Mouse (Mus musculus): Measurements from ENCODE around the gene Fblim1. TPM values are rescaled to one million over a fixed set of nuclear protein-coding genes. Genes with fewer than 3 reads are reported as not detected.
A peak's percentile ranks its signal among the peaks of the same experiment; 100 is the strongest.

The Fblim1 gene
- polyA plus RNA-seq, 1 experiment from 2014 or later: 55.3 TPM

DNA sequence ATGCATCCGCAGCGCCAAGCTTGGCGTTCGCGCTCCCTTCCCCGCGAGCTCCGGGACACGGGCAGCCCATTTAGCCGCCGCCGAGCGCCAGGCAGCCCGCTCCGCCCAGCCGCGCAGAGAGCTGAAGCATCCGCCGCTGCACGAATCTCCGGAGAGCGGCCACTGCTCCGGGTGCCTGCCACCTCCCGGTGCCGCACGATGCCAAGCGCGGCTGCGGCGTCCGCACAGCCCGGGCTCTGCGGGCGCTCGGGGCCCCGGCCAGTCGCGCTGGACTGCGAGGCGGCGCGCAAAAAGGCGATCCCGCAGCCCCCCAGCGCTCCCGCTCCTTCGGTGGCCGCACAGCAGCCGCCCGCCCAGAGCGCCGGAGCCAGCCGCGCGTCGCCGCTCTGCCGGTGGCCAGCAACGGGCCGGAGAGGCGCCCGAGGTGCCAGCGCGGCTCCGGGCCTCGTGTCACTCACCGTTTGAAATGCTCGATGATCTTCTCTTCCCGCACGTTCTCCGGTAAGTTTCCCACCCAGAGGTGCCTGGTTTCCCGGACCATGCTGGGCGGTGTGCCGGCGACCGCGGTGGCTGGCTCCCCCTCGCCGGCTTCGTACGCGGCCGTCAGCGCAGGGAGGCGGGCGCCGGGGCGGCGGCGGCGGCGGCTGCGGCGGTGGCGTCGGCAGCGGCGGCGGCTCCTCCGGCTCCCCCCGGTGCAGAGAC lies 68.0 kb downstream of the Fblim1 start:
- ATAC-seq (ENCODE audit: extremely low read depth, insufficient number of reproducible peaks, low FRiP score, low TSS enrichment): no peak
- no peaks in the 10 kb centered on the region for H3K9me3 ChIP-seq
- under 1% methylated on average over 91 of the region's 101 CpGs for WGBS
- peak overlapping the region; percentile 98 for H3K4me2 ChIP-seq
- H3K27ac ChIP-seq (replicated peaks): peak overlapping the region; percentile 99
- H3K27me3 ChIP-seq (replicated peaks): no peaks in the 10 kb centered on the region
- no peaks in the 10 kb centered on the region for H3K36me3 ChIP-seq
- H3K4me3 ChIP-seq: peak overlapping the region; percentile 73
- peak overlapping the region; percentile 99 for H3K9ac ChIP-seq
- peaks cover 48% of the 10 kb centered on the region for H3K4me1 ChIP-seq

- H3K27ac ChIP-seq (replicated peaks): peak overlapping the region; percentile 99
- ATAC-seq (ENCODE audit: extremely low read depth, insufficient number of reproducible peaks, low FRiP score, low TSS enrichment): no peak
- peak overlapping the region; percentile 98 for H3K4me2 ChIP-seq
- under 1% methylated on average over 14 of the region's 14 CpGs for WGBS
- H3K4me1 ChIP-seq: peaks cover 51% of the 10 kb centered on the region
- H3K9ac ChIP-seq: peak overlapping the region; percentile 99
- no peaks in the 10 kb centered on the region for H3K9me3 ChIP-seq
- H3K27me3 ChIP-seq (replicated peaks): no peaks in the 10 kb centered on the region
- H3K36me3 ChIP-seq: no peaks in the 10 kb centered on the region
- peak overlapping the region; percentile 73 for H3K4me3 ChIP-seq
Measured at GRCm38 (mm10) chr4:141537226-141537610, 68.7 kb downstream of the Fblim1 start.

DNA sequence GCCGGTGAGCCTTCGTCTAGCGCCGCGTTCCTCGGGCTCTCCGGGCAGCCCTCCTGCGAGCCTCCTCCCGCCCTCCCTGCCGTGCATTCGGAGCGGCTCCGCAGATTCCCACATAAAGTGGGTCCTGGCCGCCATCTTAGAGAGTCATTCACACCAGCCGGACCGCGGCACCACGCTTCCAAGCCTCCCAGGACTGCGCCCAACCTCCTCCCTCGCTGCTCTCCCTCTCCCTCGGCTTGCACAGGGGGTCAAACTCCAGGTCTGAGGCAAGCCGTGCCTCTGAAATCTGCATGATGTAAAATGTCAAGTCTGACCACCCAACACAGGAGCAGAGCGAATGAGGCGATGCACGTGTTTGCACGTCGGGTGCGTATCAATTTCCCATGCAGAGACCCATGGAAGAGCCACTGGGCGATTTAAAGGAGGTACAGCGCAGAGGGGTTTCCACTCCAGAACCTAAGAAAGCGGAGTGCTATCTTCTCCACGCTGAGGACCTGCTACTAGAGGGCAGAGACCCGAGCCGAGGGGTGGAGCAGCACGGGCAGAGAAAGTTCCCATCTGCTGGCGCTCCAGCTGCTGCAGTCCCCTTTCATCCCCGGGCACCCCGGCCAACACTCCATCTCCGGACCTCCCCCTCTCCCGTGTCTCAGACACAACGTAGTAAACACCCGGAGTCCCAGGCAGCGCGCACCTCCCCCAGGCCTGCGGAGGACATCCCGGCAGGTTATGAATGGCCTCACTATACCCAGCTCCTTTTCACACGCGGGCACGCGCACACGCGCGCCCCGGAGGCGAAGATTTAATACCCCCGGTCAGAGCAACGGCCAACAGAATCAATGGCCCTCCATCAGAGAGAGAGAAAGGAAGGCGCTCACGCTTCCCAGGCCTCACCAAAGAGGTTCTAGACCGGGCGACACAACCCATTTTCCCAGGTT lies 69.3 kb downstream of the Fblim1 start:
- H3K27me3 ChIP-seq (replicated peaks): no peaks in the 10 kb centered on the region
- peak overlapping the region; percentile 98 for H3K4me2 ChIP-seq
- WGBS: under 1% methylated on average over 61 of the region's 61 CpGs
- peak overlapping the region; percentile 99 for H3K27ac ChIP-seq (replicated peaks)
- H3K4me3 ChIP-seq: peak overlapping the region; percentile 73
- H3K4me1 ChIP-seq: peaks cover 51% of the 10 kb centered on the region
- peak overlapping the region; percentile 99 for H3K9ac ChIP-seq
- H3K9me3 ChIP-seq: no peaks in the 10 kb centered on the region
- no peaks in the 10 kb centered on the region for H3K36me3 ChIP-seq
- ATAC-seq (ENCODE audit: extremely low read depth, insufficient number of reproducible peaks, low FRiP score, low TSS enrichment): no peak

DNA sequence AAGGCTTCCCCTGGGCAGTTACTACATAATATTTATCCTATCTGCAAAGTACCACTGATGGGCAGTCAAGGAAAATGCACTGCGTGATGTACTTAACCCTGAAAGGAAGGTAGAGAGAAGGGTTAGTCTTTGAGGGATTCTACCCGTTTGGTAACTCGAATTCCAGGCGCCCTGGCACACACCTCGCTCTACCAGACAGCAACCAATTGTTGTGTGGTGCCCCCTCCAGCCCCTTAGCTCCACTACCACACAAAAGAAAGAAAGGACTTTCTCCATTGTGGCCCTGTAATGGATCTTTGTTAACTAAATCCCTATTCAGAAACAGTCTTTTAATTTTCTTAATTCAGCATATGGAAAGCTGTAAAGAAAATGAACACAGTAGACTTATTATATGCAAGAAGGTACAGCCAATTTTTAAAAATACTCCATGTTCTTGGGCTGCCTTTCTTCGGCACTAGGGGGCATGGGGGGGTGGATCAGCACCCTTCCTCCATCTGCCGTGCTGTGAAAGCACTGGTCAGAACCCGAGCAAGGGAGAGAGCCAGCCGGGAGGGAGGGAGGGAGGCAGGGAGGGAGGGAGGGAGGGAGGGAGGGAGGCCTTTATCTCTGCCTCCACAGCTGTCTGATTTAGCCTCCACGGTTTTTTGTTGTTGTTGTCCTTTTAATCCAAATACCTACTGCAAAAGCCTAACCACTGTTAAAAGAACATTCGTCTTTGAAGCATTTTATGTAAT lies 70.8 kb downstream of the Fblim1 start:
- 31% methylated on average over 9 of the region's 11 CpGs for WGBS

GRCm38 (mm10) chr4:141530979-141531378 lies 74.9 kb downstream of the Fblim1 start:
- no peaks in the 10 kb centered on the region for H3K9me3 ChIP-seq
- no peaks in the 10 kb centered on the region for H3K27me3 ChIP-seq (replicated peaks)
- no peak overlapping the region for H3K27ac ChIP-seq (replicated peaks)
- H3K4me1 ChIP-seq: peaks cover 69% of the 10 kb centered on the region
- WGBS: 80% methylated on average over 15 of the region's 15 CpGs
- no peak overlapping the region for H3K4me2 ChIP-seq
- H3K9ac ChIP-seq: no peak overlapping the region
- no peak for ATAC-seq (ENCODE audit: extremely low read depth, insufficient number of reproducible peaks, low FRiP score, low TSS enrichment)
- H3K36me3 ChIP-seq: peaks cover 10% of the 10 kb centered on the region
- H3K4me3 ChIP-seq: no peak overlapping the region

More for the DNA sequence above, 70.8 kb downstream of the Fblim1 start:
- Histone ChIP-seq H3K27ac (replicated peaks) (peak overlapping the region; percentile 99), H3K9ac (peak overlapping the region; percentile 99), H3K27me3 (replicated peaks) (no peaks in the 10 kb centered on the region), H3K4me3 (peak overlapping the region; percentile 73), H3K36me3 (peaks cover 4% of the 10 kb centered on the region), H3K4me1 (peaks cover 53% of the 10 kb centered on the region), H3K4me2 (peak overlapping the region; percentile 98), H3K9me3 (no peaks in the 10 kb centered on the region)
- peak; percentile 17; the same call in 1 of the 2 replicates for ATAC-seq (ENCODE audit: extremely low read depth, insufficient number of reproducible peaks, low FRiP score, low TSS enrichment)

GRCm38 (mm10) chr4:141528938-141529337 lies 77.0 kb downstream of the Fblim1 start:
- no peak for ATAC-seq (ENCODE audit: extremely low read depth, insufficient number of reproducible peaks, low FRiP score, low TSS enrichment)
- no peak overlapping the region for H3K4me2 ChIP-seq
- no peaks in the 10 kb centered on the region for H3K9me3 ChIP-seq
- H3K36me3 ChIP-seq: peaks cover 10% of the 10 kb centered on the region
- 89% methylated on average over 11 of the region's 11 CpGs for WGBS
- H3K4me1 ChIP-seq: peaks cover 67% of the 10 kb centered on the region
- H3K9ac ChIP-seq: no peak overlapping the region
- H3K27me3 ChIP-seq (replicated peaks): no peaks in the 10 kb centered on the region
- H3K4me3 ChIP-seq: no peak overlapping the region
- H3K27ac ChIP-seq (replicated peaks): no peak overlapping the region

GRCm38 (mm10) chr4:141526936-141527650 lies 78.8 kb downstream of the Fblim1 start:
- peaks cover 11% of the 10 kb centered on the region for H3K36me3 ChIP-seq
- no peaks in the 10 kb centered on the region for H3K27me3 ChIP-seq (replicated peaks)
- no peak overlapping the region for H3K4me3 ChIP-seq
- peaks cover 70% of the 10 kb centered on the region for H3K4me1 ChIP-seq
- WGBS: 44% methylated on average over 7 of the region's 7 CpGs
- peak overlapping the region; percentile 12; the same call in 1 of the 2 replicates for H3K27ac ChIP-seq (replicated peaks)
- no peaks in the 10 kb centered on the region for H3K9me3 ChIP-seq
- H3K4me2 ChIP-seq: no peak overlapping the region
- ATAC-seq (ENCODE audit: extremely low read depth, insufficient number of reproducible peaks, low FRiP score, low TSS enrichment): no peak
- H3K9ac ChIP-seq: peak overlapping the region; percentile 24; the same call in 1 of the 2 replicates

Other genes with a start within 250 kb of the Fblim1 start
- 1.2 TPM in 2 replicates for gene Fam131c, start 237.9 kb downstream of the Fblim1 start, polyA plus RNA-seq (2015; fragmentation: Nextera tagmentation; extraction: Ambion mirVana)
- 0.10 TPM in 1 of 2 replicates, not detected in the other for gene Clcnka, start 207.4 kb downstream of the Fblim1 start, polyA plus RNA-seq (2015; fragmentation: Nextera tagmentation; extraction: Ambion mirVana)
- gene Clcnkb, start 190.1 kb downstream of the Fblim1 start, polyA plus RNA-seq (2015; fragmentation: Nextera tagmentation; extraction: Ambion mirVana): 0.79 and 0.99 TPM in 2 replicates
- gene Hspb7, start 185.3 kb downstream of the Fblim1 start, polyA plus RNA-seq (2015; fragmentation: Nextera tagmentation; extraction: Ambion mirVana): 183 and 184 TPM in 2 replicates
- not detected in 2 replicates for gene Srarp, start 170.0 kb downstream of the Fblim1 start, polyA plus RNA-seq (2015; fragmentation: Nextera tagmentation; extraction: Ambion mirVana)
- gene Zbtb17, start 161.4 kb downstream of the Fblim1 start, polyA plus RNA-seq (2015; fragmentation: Nextera tagmentation; extraction: Ambion mirVana): 23.3 and 23.4 TPM in 2 replicates
- 5.1 and 6.6 TPM in 2 replicates for gene Spen, start 67.5 kb downstream of the Fblim1 start, polyA plus RNA-seq (2015; fragmentation: Nextera tagmentation; extraction: Ambion mirVana)
- gene Tmem82, start 12.5 kb upstream of the Fblim1 start, polyA plus RNA-seq (2015; fragmentation: Nextera tagmentation; extraction: Ambion mirVana): 0.44 and 0.62 TPM in 2 replicates
- gene Slc25a34, start 17.7 kb upstream of the Fblim1 start, polyA plus RNA-seq (2015; fragmentation: Nextera tagmentation; extraction: Ambion mirVana): 0.37 and 0.49 TPM in 2 replicates
- 4.9 and 5.1 TPM in 2 replicates for gene Plekhm2, start 58.8 kb upstream of the Fblim1 start, polyA plus RNA-seq (2015; fragmentation: Nextera tagmentation; extraction: Ambion mirVana)
- 0.43 and 0.96 TPM in 2 replicates for gene Rsc1a1, start 79.5 kb upstream of the Fblim1 start, polyA plus RNA-seq (2015; fragmentation: Nextera tagmentation; extraction: Ambion mirVana)
- 13.2 and 15.6 TPM in 2 replicates for gene Ddi2, start 117.3 kb upstream of the Fblim1 start, polyA plus RNA-seq (2015; fragmentation: Nextera tagmentation; extraction: Ambion mirVana)
- gene Agmat, start 140.6 kb upstream of the Fblim1 start, polyA plus RNA-seq (2015; fragmentation: Nextera tagmentation; extraction: Ambion mirVana): 1.0 and 1.9 TPM in 2 replicates
- gene Dnajc16, start 184.8 kb upstream of the Fblim1 start, polyA plus RNA-seq (2015; fragmentation: Nextera tagmentation; extraction: Ambion mirVana): 4.0 and 4.2 TPM in 2 replicates
- 14.3 and 15.5 TPM in 2 replicates for gene Casp9, start 187.5 kb upstream of the Fblim1 start, polyA plus RNA-seq (2015; fragmentation: Nextera tagmentation; extraction: Ambion mirVana)
- not detected in 2 replicates for gene Cela2a, start 220.1 kb upstream of the Fblim1 start, polyA plus RNA-seq (2015; fragmentation: Nextera tagmentation; extraction: Ambion mirVana)
- not detected in 2 replicates for gene Ctrc, start 240.3 kb upstream of the Fblim1 start, polyA plus RNA-seq (2015; fragmentation: Nextera tagmentation; extraction: Ambion mirVana)

Measured in heart, embryonic 13.5 days (tissue).